Mouse (Mus musculus) hindbrain, embryonic 16.5 days (tissue): Measurements from ENCODE around the gene Sik3. TPM values are rescaled to one million over a fixed set of nuclear protein-coding genes. Genes with fewer than 3 reads are reported as not detected.

Experiments used
- ATAC-seq: fragments of 200-750 bp; cut with Nextera tagmentation; 2 replicates; pipeline ENCODE4 v1.8.0; 2017; ENCODE audit warnings: moderate TSS enrichment, moderate library complexity
- H3K27ac ChIP-seq: fragments of 300-500 bp; sonication (generic); 2 replicates; pipeline ENCODE4 v1.5.1; 2014; ENCODE audit warnings: low read depth, mild to moderate bottlenecking, control low read depth, low read length, moderate library complexity
- H3K27me3 ChIP-seq: fragments of 300-500 bp; sonication (generic); replicated peaks from 2 replicates; pipeline ENCODE4 v1.6.1; 2014; ENCODE audit warnings: low read length; ENCODE audit not compliant: control insufficient read depth, insufficient read depth
- H3K36me3 ChIP-seq: fragments of 300-500 bp; sonication (generic); 2 replicates; pipeline ENCODE4 v1.6.1; 2014; ENCODE audit warnings: mild to moderate bottlenecking, low read length, moderate library complexity, mixed read lengths; ENCODE audit not compliant: control insufficient read depth, insufficient read depth
- H3K4me1 ChIP-seq: fragments of 300-500 bp; sonication (generic); 2 replicates; pipeline ENCODE4 v1.6.1; 2014; ENCODE audit warnings: low read depth, low read length; ENCODE audit not compliant: control insufficient read depth, insufficient read depth
- H3K4me2 ChIP-seq: fragments of 300-500 bp; sonication (generic); 2 replicates; pipeline ENCODE4 v1.6.1; 2014; ENCODE audit warnings: mild to moderate bottlenecking, low read length, control low read depth, moderate library complexity
- H3K4me3 ChIP-seq: fragments of 300-500 bp; sonication (generic); 2 replicates; pipeline ENCODE4 v1.5.1; 2014; ENCODE audit warnings: mild to moderate bottlenecking, low read length, control low read depth, moderate library complexity
- H3K9ac ChIP-seq: fragments of 300-500 bp; sonication (generic); 2 replicates; pipeline ENCODE4 v1.6.1; 2014; ENCODE audit warnings: low read depth, mild to moderate bottlenecking, control low read depth, low read length, moderate library complexity
- H3K9me3 ChIP-seq: fragments of 300-500 bp; sonication (generic); 2 replicates; pipeline ENCODE4 v1.6.1; 2014; ENCODE audit warnings: mild to moderate bottlenecking, low read length, moderate library complexity; ENCODE audit not compliant: control insufficient read depth
- WGBS: fragments of 180-500 bp; shearing (Covaris S2); extraction: QIAGEN DNeasy Blood & Tissue Kit; methylation state at CpG from one replicate; pipeline ENCODE4 v1.1.7; 2014; 5-methylcytosine and 5-hydroxymethylcytosine counted together
- polyA plus RNA-seq: library from polyadenylated mRNA; unstranded; fragments of >200 nt; fragmentation: Nextera tagmentation; extraction: Ambion mirVana; gene quantifications from 2 replicates; pipeline ENCODE4 v1.2.1, GENCODE M21; 2015

Sik3 gene
- polyA plus RNA-seq, 1 experiment from 2014 or later: 5.2 TPM

DNA sequence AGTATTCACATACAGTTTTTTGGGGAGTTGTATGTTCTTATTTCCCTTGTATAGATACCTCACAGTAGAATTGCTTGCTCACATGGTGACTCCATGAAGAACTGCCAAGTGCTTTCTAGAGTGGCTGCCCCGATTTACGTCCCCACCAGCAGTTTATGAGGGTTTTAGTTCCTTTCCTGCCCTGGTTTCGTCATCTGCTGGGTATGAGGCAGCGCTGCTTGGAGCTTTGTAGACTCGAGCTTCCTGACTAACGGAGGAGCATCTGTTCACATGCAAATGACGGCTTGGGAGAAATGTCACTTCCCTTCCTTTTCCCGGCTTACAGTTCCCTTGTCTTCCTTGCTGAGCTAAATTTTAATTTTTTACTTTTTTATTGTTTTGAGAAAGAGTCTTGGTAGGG, 15.4 kb downstream of the Sik3 start:
- no peak for ATAC-seq
- Histone ChIP-seq H3K9ac (no peak overlapping the region), H3K27ac (peak overlapping the region; percentile 31; the same call in 1 of the 2 replicates), H3K4me1 (peaks cover 3% of the 10 kb centered on the region), H3K4me3 (no peak overlapping the region), H3K27me3 (no peaks in the 10 kb centered on the region), H3K36me3 (no peaks in the 10 kb centered on the region), H3K4me2 (no peak overlapping the region), H3K9me3 (no peaks in the 10 kb centered on the region)
- WGBS: 25% methylated on average over 8 of the region's 8 CpGs

DNA sequence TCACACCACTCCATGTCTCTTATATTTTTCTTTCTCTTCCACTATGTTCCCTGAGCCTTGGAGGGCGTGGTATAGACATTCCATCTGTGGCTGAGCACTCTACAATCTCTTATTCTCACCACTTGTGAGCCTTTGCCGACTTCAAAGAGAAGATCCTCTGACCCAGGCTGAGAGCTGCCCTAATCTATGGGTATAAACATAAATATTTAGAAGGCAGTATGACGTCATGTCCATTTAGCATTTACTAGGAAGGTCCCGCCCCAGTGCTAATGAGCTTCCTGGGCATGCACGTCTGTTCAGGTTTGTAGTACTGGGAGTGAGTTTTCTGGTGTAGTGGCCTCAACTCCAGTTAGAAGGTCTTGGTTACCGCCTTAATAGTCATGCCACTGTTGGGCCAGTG, 16.9 kb downstream of the Sik3 start:
- Histone ChIP-seq H3K9ac (no peak overlapping the region), H3K4me1 (peaks cover 3% of the 10 kb centered on the region), H3K27ac (no peak overlapping the region), H3K9me3 (no peaks in the 10 kb centered on the region), H3K36me3 (no peaks in the 10 kb centered on the region), H3K4me3 (no peak overlapping the region), H3K4me2 (no peak overlapping the region), H3K27me3 (no peaks in the 10 kb centered on the region)
- 82% methylated on average over 6 of the region's 6 CpGs for WGBS
- no peak for ATAC-seq

DNA sequence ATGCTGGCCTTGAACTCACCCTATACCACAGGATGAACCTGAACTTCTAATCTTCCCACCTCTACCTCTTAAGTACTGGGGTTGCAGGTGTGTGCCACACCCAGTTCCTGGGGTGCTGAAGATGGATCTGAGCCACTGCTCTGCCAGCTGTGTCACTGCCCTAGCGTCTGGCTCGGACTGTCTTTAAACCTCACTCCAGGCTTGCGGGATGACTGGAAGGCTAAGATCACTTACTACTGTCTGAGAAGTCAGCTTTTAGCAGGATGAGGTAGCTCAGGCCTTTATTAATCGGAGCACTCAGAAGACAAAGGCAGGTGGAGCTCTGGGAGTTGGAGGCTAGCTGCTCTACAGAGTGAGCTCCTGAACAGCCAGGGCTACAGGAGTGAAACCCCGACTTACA, 17.6 kb downstream of the Sik3 start:
- no peaks in the 10 kb centered on the region for H3K9me3 ChIP-seq

DNA sequence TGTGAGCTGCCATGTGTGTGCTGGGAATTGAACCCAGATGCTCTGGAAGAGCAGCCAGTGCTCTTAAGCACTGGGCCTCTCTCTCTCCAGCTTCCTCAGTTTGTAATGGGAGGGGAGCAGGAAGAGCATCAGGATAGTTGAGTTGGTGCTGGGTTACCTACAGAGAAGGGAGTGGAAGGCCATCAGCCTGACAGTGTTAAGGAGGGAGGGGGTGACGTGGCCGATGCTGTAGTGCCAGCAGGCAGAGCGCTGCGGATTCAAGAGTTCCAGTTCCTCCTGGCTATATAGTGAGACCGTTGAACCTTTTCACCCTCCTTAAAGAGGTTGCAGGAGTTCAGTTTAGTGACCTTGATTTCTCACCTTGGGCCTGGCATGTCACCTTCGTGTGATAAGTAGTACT, 18.3 kb downstream of the Sik3 start:
- no peak overlapping the region for H3K4me2 ChIP-seq
- no peak overlapping the region for H3K4me3 ChIP-seq
- H3K9ac ChIP-seq: no peak overlapping the region
- H3K9me3 ChIP-seq: no peaks in the 10 kb centered on the region
- no peak for ATAC-seq
- H3K27ac ChIP-seq: no peak overlapping the region
- WGBS: 87% methylated on average over 6 of the region's 6 CpGs
- H3K36me3 ChIP-seq: no peaks in the 10 kb centered on the region
- H3K4me1 ChIP-seq: peaks cover 3% of the 10 kb centered on the region
- no peaks in the 10 kb centered on the region for H3K27me3 ChIP-seq

More for the DNA sequence above, 17.6 kb downstream of the Sik3 start:
- H3K4me1 ChIP-seq: peaks cover 3% of the 10 kb centered on the region
- H3K4me3 ChIP-seq: no peak overlapping the region
- WGBS: 86% methylated on average over 5 of the region's 5 CpGs
- no peak overlapping the region for H3K27ac ChIP-seq
- H3K4me2 ChIP-seq: no peak overlapping the region
- H3K27me3 ChIP-seq: no peaks in the 10 kb centered on the region
- ATAC-seq: no peak
- H3K9ac ChIP-seq: no peak overlapping the region
- H3K36me3 ChIP-seq: no peaks in the 10 kb centered on the region

DNA sequence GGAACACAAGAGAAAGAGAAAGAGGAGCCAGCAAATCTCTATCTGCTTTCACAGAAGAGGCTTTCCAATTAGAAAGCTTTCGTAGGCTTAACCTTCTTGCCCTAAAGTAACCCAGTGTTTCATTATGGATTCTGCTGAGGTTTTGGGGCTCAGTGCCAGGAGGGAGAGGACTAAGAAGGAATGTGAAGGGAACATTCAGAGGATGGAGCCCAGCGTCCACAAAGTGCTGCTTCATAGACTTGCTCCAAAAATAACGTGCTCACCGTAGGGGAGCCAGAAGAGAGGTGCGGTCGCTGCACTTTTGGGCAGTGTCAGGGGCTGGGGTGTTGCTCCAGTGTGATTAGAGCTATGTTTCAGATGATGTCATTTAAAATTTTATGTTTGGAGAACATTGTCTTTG, 19.6 kb downstream of the Sik3 start:
- H3K4me1 ChIP-seq: peaks cover 3% of the 10 kb centered on the region
- H3K27me3 ChIP-seq: no peaks in the 10 kb centered on the region
- H3K9ac ChIP-seq: no peak overlapping the region
- H3K4me2 ChIP-seq: no peak overlapping the region
- no peak overlapping the region for H3K4me3 ChIP-seq
- 50% methylated on average over 6 of the region's 6 CpGs for WGBS
- no peak overlapping the region for H3K27ac ChIP-seq
- no peak for ATAC-seq
- H3K36me3 ChIP-seq: no peaks in the 10 kb centered on the region
- H3K9me3 ChIP-seq: no peaks in the 10 kb centered on the region

DNA sequence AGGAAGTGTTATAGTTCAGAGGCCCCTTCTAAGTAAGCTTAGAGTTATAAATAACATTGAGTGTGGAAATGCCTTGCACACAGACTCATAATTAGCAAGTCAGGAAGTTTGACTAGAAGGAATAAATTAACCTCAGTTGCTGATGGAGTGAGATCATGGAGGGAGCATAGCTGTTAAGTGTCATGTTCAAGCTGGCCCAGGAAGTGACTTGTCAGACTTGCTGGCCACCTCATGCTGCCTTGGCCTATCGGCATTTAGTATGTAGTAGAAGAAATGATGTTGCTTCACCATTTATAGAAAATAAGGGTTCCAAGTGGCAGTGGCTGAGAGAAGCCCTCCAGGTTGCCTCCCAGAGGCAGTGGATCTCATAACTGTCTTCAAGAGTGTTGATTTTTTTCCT, 20.4 kb downstream of the Sik3 start:
- no peaks in the 10 kb centered on the region for H3K9me3 ChIP-seq
- H3K27ac ChIP-seq: no peak overlapping the region
- no peaks in the 10 kb centered on the region for H3K36me3 ChIP-seq
- H3K4me2 ChIP-seq: no peak overlapping the region
- H3K4me3 ChIP-seq: no peak overlapping the region
- peaks cover 3% of the 10 kb centered on the region for H3K4me1 ChIP-seq
- H3K9ac ChIP-seq: no peak overlapping the region
- ATAC-seq: no peak
- H3K27me3 ChIP-seq: no peaks in the 10 kb centered on the region
- 81% methylated on average over 1 of the region's 1 CpGs for WGBS

DNA sequence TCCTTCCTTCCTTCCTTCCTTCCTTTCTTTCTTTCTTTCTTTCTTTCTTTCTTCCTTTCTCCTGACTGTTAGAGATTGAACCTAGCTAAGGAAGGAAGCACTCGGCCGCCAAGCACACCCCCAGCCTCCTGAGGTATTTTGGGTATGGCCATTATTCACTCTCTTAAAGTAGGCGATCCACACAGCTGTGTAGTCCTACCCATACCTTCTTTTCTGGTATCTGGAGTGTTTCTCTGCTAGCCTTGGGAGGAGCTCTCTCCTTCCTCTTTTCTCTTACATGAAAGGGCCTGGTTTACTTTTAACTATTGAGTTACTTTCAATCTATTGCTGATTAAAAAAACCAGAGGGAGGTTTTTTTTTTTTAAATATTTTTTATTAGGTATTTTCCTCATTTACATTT, 21.2 kb downstream of the Sik3 start:
- H3K4me3 ChIP-seq: no peak overlapping the region
- no peaks in the 10 kb centered on the region for H3K36me3 ChIP-seq
- H3K27ac ChIP-seq: no peak overlapping the region
- no peak overlapping the region for H3K4me2 ChIP-seq
- no peaks in the 10 kb centered on the region for H3K9me3 ChIP-seq
- H3K9ac ChIP-seq: no peak overlapping the region
- no peaks in the 10 kb centered on the region for H3K27me3 ChIP-seq
- peaks cover 3% of the 10 kb centered on the region for H3K4me1 ChIP-seq
- no peak for ATAC-seq
- WGBS: 93% methylated on average over 3 of the region's 3 CpGs

DNA sequence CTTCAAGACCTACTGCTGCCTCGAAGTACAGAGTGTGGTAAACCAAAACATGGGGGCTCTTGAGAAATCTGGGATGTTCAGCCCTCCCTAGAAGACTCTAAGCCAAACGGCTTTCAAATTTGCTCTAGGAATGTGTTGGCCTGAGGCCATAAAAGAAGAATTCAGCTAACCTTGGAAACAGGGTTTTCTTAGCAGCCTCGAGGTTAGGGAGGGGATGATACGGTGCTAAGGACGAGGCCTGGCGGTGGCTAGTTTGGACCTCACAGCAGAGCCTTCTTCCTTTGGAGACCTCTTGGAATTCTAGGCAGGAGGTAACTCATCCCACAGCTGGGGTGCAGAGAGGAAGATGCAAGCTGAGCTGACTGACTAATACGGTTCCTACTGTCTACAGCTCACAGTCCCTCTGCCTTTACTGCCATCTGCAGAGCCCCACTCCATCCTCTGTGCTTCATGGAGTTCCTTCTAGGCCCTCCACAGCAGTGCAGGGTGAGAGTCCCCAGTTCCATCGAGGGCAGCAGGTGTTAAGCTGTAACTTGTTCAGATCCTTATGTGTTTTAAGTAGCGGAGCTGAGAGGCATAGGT, 22.8 kb downstream of the Sik3 start:
- Histone ChIP-seq H3K36me3 (no peaks in the 10 kb centered on the region), H3K27me3 (no peaks in the 10 kb centered on the region), H3K4me3 (no peak overlapping the region), H3K9ac (no peak overlapping the region), H3K4me2 (no peak overlapping the region), H3K9me3 (no peaks in the 10 kb centered on the region), H3K27ac (no peak overlapping the region), H3K4me1 (peaks cover 3% of the 10 kb centered on the region)
- WGBS: 62% methylated on average over 9 of the region's 9 CpGs
- ATAC-seq: no peak

DNA sequence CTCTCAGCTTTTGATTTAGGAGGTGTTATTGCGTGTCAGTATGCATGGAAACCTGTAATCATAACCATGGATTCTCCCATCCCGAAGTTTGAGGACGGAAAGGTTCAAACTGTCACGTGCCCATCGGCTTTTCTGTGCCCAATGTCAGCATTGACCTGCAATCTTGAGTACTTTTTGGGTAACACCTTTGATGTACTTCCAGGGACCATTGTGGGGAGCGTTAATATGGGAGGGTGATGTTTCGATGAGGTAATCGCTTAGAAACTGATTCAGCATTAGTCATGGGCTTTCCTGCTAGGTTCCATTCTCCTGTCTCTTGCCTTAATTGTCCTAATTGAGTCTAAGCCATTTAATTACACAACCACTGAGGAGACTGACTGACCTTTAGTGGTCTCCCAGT, 24.3 kb downstream of the Sik3 start:
- Histone ChIP-seq H3K9ac (no peak overlapping the region), H3K9me3 (no peaks in the 10 kb centered on the region), H3K36me3 (no peaks in the 10 kb centered on the region), H3K4me1 (peaks cover 1% of the 10 kb centered on the region), H3K27me3 (no peaks in the 10 kb centered on the region), H3K27ac (no peak overlapping the region), H3K4me3 (no peak overlapping the region), H3K4me2 (no peak overlapping the region)
- ATAC-seq: no peak
- 96% methylated on average over 8 of the region's 8 CpGs for WGBS

DNA sequence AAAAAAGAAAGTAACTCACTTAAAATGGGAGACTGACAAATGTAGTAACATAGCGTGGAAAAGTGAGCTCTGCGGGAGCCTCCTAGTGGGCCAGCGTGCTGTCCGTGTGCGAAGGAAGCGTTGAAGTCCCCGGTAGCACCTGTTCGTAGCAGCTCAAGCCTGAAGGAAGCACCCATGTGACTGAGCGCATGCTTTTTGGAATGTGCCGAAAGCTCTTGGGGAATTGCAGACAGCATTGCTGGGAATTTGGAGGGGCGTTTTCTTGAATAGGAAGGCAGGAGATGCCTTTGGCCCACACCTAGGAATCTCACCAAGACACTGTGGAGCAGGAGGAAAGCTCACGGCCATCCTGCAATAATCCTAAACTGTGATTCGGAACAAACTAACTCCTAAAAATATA, 26.2 kb downstream of the Sik3 start:
- no peak overlapping the region for H3K9ac ChIP-seq
- no peaks in the 10 kb centered on the region for H3K36me3 ChIP-seq
- H3K27me3 ChIP-seq: no peaks in the 10 kb centered on the region
- H3K4me1 ChIP-seq: no peaks in the 10 kb centered on the region
- no peak overlapping the region for H3K27ac ChIP-seq
- no peaks in the 10 kb centered on the region for H3K9me3 ChIP-seq
- WGBS: 95% methylated on average over 13 of the region's 13 CpGs
- H3K4me2 ChIP-seq: no peak overlapping the region
- no peak overlapping the region for H3K4me3 ChIP-seq
- no peak for ATAC-seq
